Mouse (Mus musculus) testis, adult 2 months (tissue): ENCODE results near the gene Polg.

ENCODE experiments used
- CTCF ChIP-seq: fragments of 200-500 bp; IDR thresholded peaks from 2 replicates; pipeline ENCODE4 v1.5.1; 2012; ENCODE audit warnings: low read depth, mild to moderate bottlenecking, inconsistent platforms, low read length, moderate library complexity; ENCODE audit not compliant: control insufficient read depth, insufficient read depth, insufficient replicate concordance
- POLR2A ChIP-seq: fragments of 200-500 bp; IDR thresholded peaks from 2 replicates; pipeline ENCODE4 v1.6.1; 2012; ENCODE audit warnings: low read depth, mild to moderate bottlenecking, inconsistent platforms, low read length, moderate library complexity; ENCODE audit not compliant: control insufficient read depth

DNA sequence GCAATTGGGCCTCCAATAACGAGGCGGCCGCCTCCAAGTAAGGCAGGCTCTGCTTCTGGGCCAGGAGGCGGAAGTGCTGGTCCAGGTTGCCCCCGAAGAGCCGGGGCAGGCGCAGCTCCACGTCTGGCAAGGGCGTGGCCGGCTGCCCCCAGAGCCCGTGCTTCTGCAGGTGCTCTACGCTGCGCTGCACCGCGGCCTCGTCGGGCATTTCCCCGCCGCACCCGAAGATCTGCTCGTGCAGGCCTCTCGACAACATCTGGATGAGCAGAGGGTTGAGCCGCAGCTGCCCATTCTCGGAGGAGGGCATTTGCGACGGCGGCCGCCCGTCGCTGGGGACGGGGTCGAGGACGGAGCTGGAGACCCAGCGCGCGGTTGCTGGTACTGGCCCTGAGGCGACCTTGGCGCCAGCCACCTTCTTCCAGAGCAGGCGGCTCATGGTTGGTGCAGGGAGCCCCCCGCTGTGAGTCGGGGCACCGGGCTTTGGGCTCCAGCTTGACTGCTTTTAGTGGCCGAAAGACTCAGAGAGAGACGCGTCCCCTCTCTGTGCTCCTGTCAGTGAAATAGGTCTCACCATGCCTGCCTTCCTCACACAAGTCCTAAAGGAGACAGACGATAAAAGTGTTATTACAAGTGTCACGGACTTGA is 1.3 kb downstream of the Polg start:
- no peak for TF ChIP-seq CTCF
- TF ChIP-seq POLR2A, result no peak
